Mouse (Mus musculus) heart, adult 9 months (tissue): ENCODE measurements around the gene Polh.

ENCODE experiments used
- DNase-seq, 2 experiments: peaks; one replicate each; pipeline ENCODE4 v3.0.0; 2022; ENCODE audit warnings: low spot score in 2 of 2

Polh gene

GRCm38 (mm10) chr17:46132058-46132718 is 70.3 kb downstream of the Polh start:
- peak in 1 of 2 experiments; percentile 71 for DNase-seq

DNA sequence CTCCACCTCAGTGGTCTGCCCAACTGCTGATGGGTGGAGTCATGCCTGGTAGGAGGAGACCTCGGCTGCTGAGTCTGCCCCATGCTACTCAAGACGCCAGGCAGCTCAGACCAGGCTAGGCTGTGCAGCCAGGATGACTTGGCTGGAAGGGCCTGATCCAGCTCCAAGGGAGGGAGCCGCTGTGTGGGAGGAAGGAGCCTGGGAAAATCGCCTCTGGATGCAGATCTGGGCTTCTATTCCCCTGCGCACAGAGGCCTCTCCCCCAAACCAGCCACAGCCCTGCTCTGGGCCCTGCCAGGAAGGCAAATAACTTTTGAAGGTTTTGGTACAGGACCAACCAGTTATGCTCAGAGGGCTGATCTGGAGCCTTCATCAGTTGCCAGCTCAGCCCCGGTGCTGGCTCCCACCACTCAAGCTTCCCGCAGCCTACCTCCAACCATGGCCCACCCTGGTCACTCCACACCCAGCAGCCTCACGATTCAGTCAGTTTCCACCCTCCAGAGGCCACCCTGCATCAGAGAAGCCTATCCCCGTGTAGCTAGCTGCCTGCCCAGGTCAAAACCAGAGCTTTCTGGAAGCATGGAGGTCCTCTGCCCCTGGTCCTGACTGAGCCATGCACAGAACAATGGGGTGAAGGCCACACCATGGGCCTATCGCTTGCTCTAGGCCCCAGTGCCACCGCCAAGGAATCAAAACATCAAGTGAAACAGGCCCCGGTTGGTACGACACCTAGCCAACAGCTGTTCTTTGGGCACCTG is 72.5 kb downstream of the Polh start:
- peak; percentile 75 to 76 for DNase-seq

- DNase-seq: no peak
These were observed 74.5 kb downstream of the Polh start for GRCm38 (mm10) chr17:46127814-46128493.

- DNase-seq: no peak
These were observed 75.8 kb downstream of the Polh start for GRCm38 (mm10) chr17:46126608-46127007.

GRCm38 (mm10) chr17:46123953-46124700 is 78.3 kb downstream of the Polh start:
- peak; percentile 69 to 78 for DNase-seq

- DNase-seq: no peak
These were observed 79.2 kb downstream of the Polh start for GRCm38 (mm10) chr17:46123285-46123684.

DNA sequence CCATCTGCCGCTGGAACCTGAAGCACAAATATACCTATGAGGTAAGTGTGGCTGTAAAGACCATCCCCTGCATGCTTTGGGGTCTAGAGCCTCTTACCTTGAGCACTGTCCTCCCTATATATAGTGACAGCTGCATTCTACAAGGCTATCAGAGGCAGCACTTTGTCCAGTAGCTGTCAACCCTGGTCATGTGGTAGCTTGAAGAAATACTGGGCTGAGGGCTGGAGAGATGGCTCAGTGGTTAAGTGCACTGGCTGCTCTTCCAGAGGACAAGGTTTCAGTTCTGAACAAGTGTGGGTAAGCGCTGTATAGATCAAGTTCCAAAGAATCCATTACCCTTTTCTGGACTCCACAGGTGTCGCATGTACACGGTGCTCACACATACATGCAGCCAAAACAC is 79.7 kb downstream of the Polh start:
- DNase-seq: no peak
